Mouse (Mus musculus) spleen, adult 10 weeks (tissue): ENCODE measurements around the gene Pdcd2. TPM values are rescaled to one million over a fixed set of nuclear protein-coding genes. Genes with fewer than 3 reads are reported as not detected.

Source experiments
- polyA plus RNA-seq: library from polyadenylated mRNA; stranded (reverse); fragments of 350-450 nt; fragmentation: Illumina TruSeq; extraction: RNeasy Lipid Tissue Mini Kit (QIAGEN cat#74804); gene quantifications from one replicate; pipeline ENCODE4 v1.2.3, GENCODE M21; 2015; ENCODE audit warnings: low replicate concordance; ENCODE audit not compliant: insufficient read depth

The Pdcd2 gene
- polyA plus RNA-seq, result 54.0 TPM

GRCm38 (mm10) chr17:15526986-15527810 lies at the start of gene Pdcd2:
TSS of gene Pdcd2 (minus strand) at chr17:15527301.

GRCm38 (mm10) chr17:15564014-15564927 lies 37.2 kb upstream of the Pdcd2 start, which contains the start of gene Prdm9:
TSS of gene Prdm9 (minus strand) at chr17:15564354.

GRCm38 (mm10) chr17:15499656-15500394 lies 27.3 kb downstream of the Pdcd2 start, which contains the start of the genes Psmb1 and Tbp:
TSS of gene Psmb1 (minus strand) at chr17:15499751.
TSS of gene Tbp (plus strand) at chr17:15499888.

Other genes with a start within 250 kb of the Pdcd2 start
- gene Dll1, start 150.4 kb downstream of the Pdcd2 start, polyA plus RNA-seq, result 39.4 TPM
- gene Fam120b, start 131.1 kb downstream of the Pdcd2 start, polyA plus RNA-seq, result 36.9 TPM
- 153 TPM for gene Psmb1, start 27.6 kb downstream of the Pdcd2 start, polyA plus RNA-seq
- gene Tbp, start 27.4 kb downstream of the Pdcd2 start, polyA plus RNA-seq, result 68.8 TPM
- gene Prdm9, start 37.1 kb upstream of the Pdcd2 start, polyA plus RNA-seq, result 34.3 TPM
- gene Chd1, start 177.7 kb upstream of the Pdcd2 start, polyA plus RNA-seq, result 55.0 TPM